In the genomic region with DNA sequence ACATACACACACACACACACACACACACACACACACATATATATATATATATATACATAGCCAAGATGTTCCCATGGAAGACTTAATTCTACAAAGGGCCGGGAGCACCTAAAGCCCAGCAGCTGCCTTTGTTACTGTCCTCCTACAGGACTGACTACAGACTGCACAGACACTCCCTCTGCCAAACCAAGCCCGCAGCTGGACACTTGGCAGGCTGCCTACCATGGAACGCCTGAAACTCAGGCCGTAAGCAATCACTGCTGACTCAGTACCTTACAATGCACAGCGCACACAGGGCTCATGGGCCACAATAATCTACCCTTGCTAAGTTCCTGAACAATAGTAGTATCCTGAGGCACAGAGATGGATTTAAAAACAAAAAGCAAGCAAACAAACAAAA, we compare ENCODE assay signal across 10 mouse cellular contexts.
DNase-seq lines count a peak whose midpoint lies in the region; ATAC-seq lines count a peak whose summit lies in the region.
"Had no signal": no experiment of that assay in that cellular context is flagged by ENCODE, and none has a peak within 500 bp of the region (broad histone marks: within the 10 kb centered on the region; RNA-seq: fewer than 3 reads in every experiment).

No protein-coding gene starts in this region.

- no peaks in the 10 kb centered on the region for H3K4me1 ChIP-seq in limb, embryonic 12.5 days (replicated peaks)
- H3K4me1 ChIP-seq in limb, embryonic 10.5 days: no peaks in the 10 kb centered on the region
- H3K4me1 ChIP-seq in forebrain, embryonic 14.5 days (ENCODE audit: control insufficient read depth, insufficient read depth, low read length): peaks cover 13% of the 10 kb centered on the region
- H3K4me1 ChIP-seq in lung, embryonic 15.5 days: peaks cover 3% of the 10 kb centered on the region; the same call in 1 of the 2 replicates

- H3K27me3 ChIP-seq in limb, embryonic 12.5 days: no peaks in the 10 kb centered on the region
- H3K27me3 ChIP-seq in limb, embryonic 10.5 days (ENCODE audit: low read depth, poor library complexity, severe bottlenecking): no peaks in the 10 kb centered on the region
- no peaks in the 10 kb centered on the region for H3K27me3 ChIP-seq in forebrain, embryonic 14.5 days (replicated peaks; ENCODE audit: control insufficient read depth, insufficient read depth, low read length)
- H3K27me3 ChIP-seq in lung, embryonic 15.5 days: no peaks in the 10 kb centered on the region
- H3K27me3 ChIP-seq: CH12.LX had no signal

- WGBS in limb, embryonic 12.5 days: 65% methylated on average over 5 of the region's 5 CpGs
- WGBS in limb, embryonic 10.5 days: 86% methylated on average over 5 of the region's 5 CpGs
- 8% methylated on average over 5 of the region's 5 CpGs for WGBS in forebrain, embryonic 14.5 days
- 21% methylated on average over 5 of the region's 5 CpGs for WGBS in lung, embryonic 15.5 days

- no peaks in the 10 kb centered on the region for H3K36me3 ChIP-seq in limb, embryonic 12.5 days
- H3K36me3 ChIP-seq in limb, embryonic 10.5 days: no peaks in the 10 kb centered on the region
- H3K36me3 ChIP-seq in forebrain, embryonic 14.5 days (ENCODE audit: control insufficient read depth, insufficient read depth, low read length): no peaks in the 10 kb centered on the region
- no peaks in the 10 kb centered on the region for H3K36me3 ChIP-seq in lung, embryonic 15.5 days

- H3K9me3 ChIP-seq in limb, embryonic 12.5 days: no peaks in the 10 kb centered on the region
- H3K9me3 ChIP-seq in limb, embryonic 10.5 days (replicated peaks): no peaks in the 10 kb centered on the region
- no peaks in the 10 kb centered on the region for H3K9me3 ChIP-seq in forebrain, embryonic 14.5 days (replicated peaks; ENCODE audit: control insufficient read depth, low read length)
- H3K9me3 ChIP-seq in lung, embryonic 15.5 days: no peaks in the 10 kb centered on the region

- no peak overlapping the region for H3K4me2 ChIP-seq in limb, embryonic 12.5 days
- H3K4me2 ChIP-seq in forebrain, embryonic 14.5 days (ENCODE audit: low read length): no peak overlapping the region
- H3K4me2 ChIP-seq in lung, embryonic 15.5 days: no peak overlapping the region

- no peak overlapping the region for H3K27ac ChIP-seq in limb, embryonic 12.5 days
- H3K27ac ChIP-seq in limb, embryonic 10.5 days: no peak overlapping the region
- 0 out of 2 replicates have a peak overlapping the region, but pooled peaks have one; percentile 17 for H3K27ac ChIP-seq in forebrain, embryonic 14.5 days (ENCODE audit: low read depth, low read length)
- H3K27ac ChIP-seq in lung, embryonic 15.5 days: no peak overlapping the region

- intact Hi-C loops in heart, postnatal 10 days (cut with DNase I): loop anchor here (10.0 kb wide), 1 partner anchor 117 kb away; no protein-coding TSS in a partner anchor

- no peak overlapping the region for H3K9ac ChIP-seq in limb, embryonic 12.5 days (replicated peaks)
- H3K9ac ChIP-seq in forebrain, embryonic 14.5 days (ENCODE audit: low read length): no peak overlapping the region
- no peak overlapping the region for H3K9ac ChIP-seq in lung, embryonic 15.5 days

- ATAC-seq in limb, embryonic 12.5 days (ENCODE audit: insufficient number of reproducible peaks, insufficient read depth, low FRiP score, low TSS enrichment, low read depth): peak; percentile 52; the same call in 1 of the 2 replicates
- peak; percentile 82 for ATAC-seq in forebrain, embryonic 14.5 days
- ATAC-seq in lung, embryonic 15.5 days (ENCODE audit: borderline replicate concordance, extremely low read depth, low FRiP score, low TSS enrichment): peak; percentile 94

- no peak for DNase-seq in limb, embryonic 10.5 days (ENCODE audit: low spot score)
- DNase-seq in forebrain, embryonic 14.5 days (ENCODE audit: low spot score): peak; percentile 90
- peak; percentile 94 to 95 for DNase-seq in heart, postnatal 10 days
- DNase-seq in kidney, postnatal 4 days: peak; percentile 88 to 89
- peak; percentile 82 to 83 for DNase-seq in right cerebral cortex, postnatal 10 days (ENCODE audit: low spot score in 2 of 2)
- no peak for DNase-seq in embryo, embryonic 9.5 days (ENCODE audit: extremely low spot score)

- no peak overlapping the region for H3K4me3 ChIP-seq in limb, embryonic 12.5 days (replicated peaks)
- H3K4me3 ChIP-seq in limb, embryonic 10.5 days: no peak overlapping the region
- no peak overlapping the region for H3K4me3 ChIP-seq in forebrain, embryonic 14.5 days (ENCODE audit: low read depth, low read length)
- no peak overlapping the region for H3K4me3 ChIP-seq in lung, embryonic 15.5 days
- H3K4me3 ChIP-seq: erythroblast, embryonic 14.5 days had no signal

Comparison
In these comparisons a context has a peak if more than half of its experiments do, and no peak if none do; other contexts are left out.
1. DNase-seq: peak in forebrain, embryonic 14.5 days (single experiment), heart, postnatal 10 days (2 of 2), kidney, postnatal 4 days (2 of 2) and right cerebral cortex, postnatal 10 days (2 of 2); none in limb, embryonic 10.5 days (single experiment) and embryo, embryonic 9.5 days (single experiment).
2. Peak in every context shown above with its lines, with median percentiles within 50 percentile points of each other: ATAC-seq.